Mouse (Mus musculus): ENCODE data around the gene Vrk1.

Vrk1 gene

DNA sequence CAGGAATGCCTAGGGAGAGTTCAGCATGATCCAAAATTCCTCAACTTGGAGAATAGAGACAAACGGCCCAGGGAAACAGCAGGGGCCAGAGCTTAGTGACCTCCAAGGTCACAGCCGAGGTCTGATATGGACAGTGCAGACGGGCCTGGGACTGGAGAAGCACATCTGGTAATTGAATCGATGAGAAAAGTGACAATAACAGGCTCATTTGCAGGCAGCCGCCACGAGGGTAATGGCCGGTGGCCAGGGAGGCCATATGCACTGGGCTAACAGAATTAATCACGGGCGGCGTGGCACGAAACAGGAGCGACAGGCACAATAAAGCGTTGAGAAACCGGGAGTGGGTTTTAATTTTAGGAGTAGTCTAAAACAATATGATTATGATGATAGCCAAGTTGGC is 113.2 kb downstream of the Vrk1 start:
- DNase-seq (ENCODE audit: low read depth, low spot score), result no peak

DNA sequence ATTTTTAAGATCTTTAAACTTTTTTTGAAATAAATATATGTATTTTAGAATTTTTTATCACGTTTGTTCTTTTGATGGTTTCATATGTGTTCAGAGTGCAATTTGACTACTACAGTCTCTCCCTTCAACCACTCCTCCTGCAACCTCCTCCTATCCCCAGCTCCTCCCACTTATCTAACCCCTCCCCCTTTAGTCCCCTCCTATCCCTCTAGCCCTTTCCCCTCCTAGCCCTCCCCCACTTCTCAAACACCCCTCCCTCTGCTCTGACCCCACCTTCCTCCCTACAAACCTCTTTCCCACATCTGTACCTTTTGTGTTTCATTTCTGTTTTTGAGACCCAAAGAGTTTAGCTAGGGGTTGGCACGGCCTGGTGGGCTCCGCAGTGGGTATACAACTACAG is 114.6 kb downstream of the Vrk1 start:
- no peak for DNase-seq (ENCODE audit: low read depth, low spot score)

Measured in retina, adult 2 months (tissue).